Mouse (Mus musculus): ENCODE measurements around the gene Themis2.
"Not testable (repeated sequence)": the region's sequence is repeated elsewhere in the genome, so short reads cannot be mapped to it uniquely, and the experiment has no call there.

GRCm38 (mm10) chr4:132798666-132799065 lies 2.5 kb upstream of the Themis2 start:
- TF ChIP-seq CTCF (IDR thresholded peaks at IDR 0.05; ENCODE audit: borderline replicate concordance, control insufficient read depth, extremely low read depth, insufficient read depth, low read length, poor library complexity); POLR2A (IDR thresholded peaks at IDR 0.05; ENCODE audit: control insufficient read depth, extremely low read depth, insufficient read depth, low read length, poor library complexity): not testable (repeated sequence)
